Mouse (Mus musculus) stomach, embryonic 15.5 days (tissue): ENCODE data around the gene Hk1. TPM values are rescaled to one million over a fixed set of nuclear protein-coding genes. Genes with fewer than 3 reads are reported as not detected.

Experiments
- ATAC-seq: fragments of 200-750 bp; cut with Nextera tagmentation; 2 replicates; pipeline ENCODE4 v1.8.0; 2017; ENCODE audit warnings: low read depth, moderate number of reproducible peaks, moderate TSS enrichment; ENCODE audit not compliant: insufficient read depth, low FRiP score
- H3K27ac ChIP-seq: fragments of 300-500 bp; sonication (generic); 2 replicates; pipeline ENCODE4 v1.5.1; 2015; ENCODE audit warnings: mild to moderate bottlenecking, inconsistent platforms
- H3K27me3 ChIP-seq: fragments of 300-500 bp; sonication (generic); replicated peaks from 2 replicates; pipeline ENCODE4 v1.6.1; 2015; ENCODE audit warnings: inconsistent platforms
- H3K36me3 ChIP-seq: fragments of 300-500 bp; sonication (generic); 2 replicates; pipeline ENCODE4 v1.6.1; 2015; ENCODE audit warnings: inconsistent platforms
- H3K4me1 ChIP-seq: fragments of 300-500 bp; sonication (generic); 2 replicates; pipeline ENCODE4 v1.6.1; 2015; ENCODE audit warnings: inconsistent platforms
- H3K4me2 ChIP-seq: fragments of 300-500 bp; sonication (generic); 2 replicates; pipeline ENCODE4 v1.6.1; 2015; ENCODE audit warnings: mild to moderate bottlenecking, inconsistent platforms
- H3K4me3 ChIP-seq: fragments of 300-500 bp; sonication (generic); replicated peaks from 2 replicates; pipeline ENCODE4 v1.5.1; 2015; ENCODE audit warnings: inconsistent platforms
- H3K9ac ChIP-seq: fragments of 300-500 bp; sonication (generic); 2 replicates; pipeline ENCODE4 v1.6.1; 2015; ENCODE audit warnings: inconsistent platforms
- H3K9me3 ChIP-seq: fragments of 300-500 bp; sonication (generic); 2 replicates; pipeline ENCODE4 v1.6.1; 2016; ENCODE audit warnings: inconsistent platforms
- WGBS: fragments of 180-500 bp; shearing (Covaris S2); methylation state at CpG from one replicate; pipeline ENCODE4 v1.1.7; 2015; 5-methylcytosine and 5-hydroxymethylcytosine counted together
- polyA plus RNA-seq: library from polyadenylated mRNA; unstranded; fragments of >200 nt; fragmentation: Nextera tagmentation; extraction: Ambion mirVana; gene quantifications from 2 replicates; pipeline ENCODE4 v1.2.1, GENCODE M21; 2015

Gene Hk1
- 43.2 and 45.8 TPM in 2 replicates for polyA plus RNA-seq

DNA sequence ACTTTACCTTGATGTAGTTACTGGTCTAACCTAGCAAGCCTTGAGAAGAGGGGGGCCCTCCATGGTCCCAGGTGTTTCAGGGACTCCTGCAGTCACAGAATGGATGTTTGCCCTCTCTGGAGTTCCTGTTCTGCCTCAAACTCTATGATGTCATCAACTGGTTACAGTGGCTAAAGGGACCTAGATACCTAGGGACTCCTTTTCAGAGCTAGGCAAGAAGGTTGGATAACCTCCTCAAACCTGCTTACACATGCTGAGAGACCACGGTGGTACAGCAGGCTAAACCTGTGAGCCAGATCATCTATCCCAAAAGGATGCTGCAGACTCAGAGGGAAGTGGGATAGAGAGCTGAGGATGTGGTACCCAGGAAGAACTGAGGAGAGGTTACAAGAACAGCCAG is at the start of gene Hk1:
Hk1 (minus strand) TSS at position 101 of the 400 bp plus-strand sequence.
- no peaks in the 10 kb centered on the region for H3K36me3 ChIP-seq
- H3K27ac ChIP-seq: no peak within 1 kb of the TSS
- H3K9me3 ChIP-seq: no peaks in the 10 kb centered on the region
- no peak within 1 kb of the TSS for H3K4me3 ChIP-seq
- H3K4me2 ChIP-seq: no peak within 1 kb of the TSS
- WGBS: 76% methylated on average over 1 of the region's 1 CpGs
- no peaks in the 10 kb centered on the region for H3K4me1 ChIP-seq
- H3K27me3 ChIP-seq: no peaks in the 10 kb centered on the region
- no peak within 1 kb of the TSS for H3K9ac ChIP-seq
- no peak for ATAC-seq

GRCm38 (mm10) chr10:62425081-62425871 is 45.6 kb upstream of the Hk1 start:
- peak; percentile 54; the same call in 1 of the 2 replicates for ATAC-seq
- H3K9me3 ChIP-seq: no peaks in the 10 kb centered on the region
- H3K4me1 ChIP-seq: peaks cover 14% of the 10 kb centered on the region; the same call in 1 of the 2 replicates
- peak overlapping the region; percentile 49 for H3K27ac ChIP-seq
- WGBS: 29% methylated on average over 9 of the region's 9 CpGs
- peaks cover 23% of the 10 kb centered on the region for H3K36me3 ChIP-seq
- no peak overlapping the region for H3K4me3 ChIP-seq
- H3K4me2 ChIP-seq: no peak overlapping the region
- no peak overlapping the region for H3K9ac ChIP-seq
- no peaks in the 10 kb centered on the region for H3K27me3 ChIP-seq

GRCm38 (mm10) chr10:62422255-62422654 is 42.5 kb upstream of the Hk1 start, which contains the start of gene Hkdc1:
TSS of gene Hkdc1 (minus strand) at chr10:62422491.
- H3K9ac ChIP-seq: no peak within 1 kb of the TSS
- WGBS: 48% methylated on average over 15 of the region's 15 CpGs
- H3K36me3 ChIP-seq: no peaks in the 10 kb centered on the region
- H3K27me3 ChIP-seq: no peaks in the 10 kb centered on the region
- peak within 1 kb of the TSS; percentile 33; the same call in 1 of the 2 replicates for H3K4me2 ChIP-seq
- peak within 1 kb of the TSS; percentile 61 for H3K27ac ChIP-seq
- H3K9me3 ChIP-seq: no peaks in the 10 kb centered on the region
- H3K4me1 ChIP-seq: peaks cover 14% of the 10 kb centered on the region; the same call in 1 of the 2 replicates
- ATAC-seq: peak; percentile 56; the same call in 1 of the 2 replicates
- H3K4me3 ChIP-seq: peak within 1 kb of the TSS; percentile 14

GRCm38 (mm10) chr10:62421127-62421526 is 41.4 kb upstream of the Hk1 start:
- Histone ChIP-seq H3K9ac (no peak overlapping the region), H3K36me3 (no peaks in the 10 kb centered on the region), H3K9me3 (no peaks in the 10 kb centered on the region), H3K4me1 (peaks cover 14% of the 10 kb centered on the region; the same call in 1 of the 2 replicates), H3K27me3 (no peaks in the 10 kb centered on the region), H3K27ac (peak overlapping the region; percentile 61), H3K4me3 (0 out of 2 replicates have a peak overlapping the region, but pooled peaks have one; percentile 2), H3K4me2 (peak overlapping the region; percentile 33)
- no peak for ATAC-seq
- WGBS: 68% methylated on average over 3 of the region's 3 CpGs

- H3K36me3 ChIP-seq: no peaks in the 10 kb centered on the region
- no peaks in the 10 kb centered on the region for H3K9me3 ChIP-seq
- peak overlapping the region; percentile 61; the same call in 1 of the 2 replicates for H3K27ac ChIP-seq
- H3K4me3 ChIP-seq: 0 out of 2 replicates have a peak overlapping the region, but pooled peaks have one; percentile 2
- ATAC-seq: no peak
- no peaks in the 10 kb centered on the region for H3K27me3 ChIP-seq
- peak overlapping the region; percentile 33 for H3K4me2 ChIP-seq
- 50% methylated on average over 6 of the region's 6 CpGs for WGBS
- H3K4me1 ChIP-seq: peaks cover 9% of the 10 kb centered on the region; the same call in 1 of the 2 replicates
- H3K9ac ChIP-seq: no peak overlapping the region
Observed at GRCm38 (mm10) chr10:62420399-62420798, 40.7 kb upstream of the Hk1 start.

- 68% methylated on average over 5 of the region's 5 CpGs for WGBS
- Histone ChIP-seq H3K27ac (no peak overlapping the region), H3K36me3 (no peaks in the 10 kb centered on the region), H3K4me2 (no peak overlapping the region), H3K4me1 (peaks cover 4% of the 10 kb centered on the region; the same call in 1 of the 2 replicates), H3K4me3 (no peak overlapping the region), H3K9me3 (no peaks in the 10 kb centered on the region), H3K9ac (no peak overlapping the region), H3K27me3 (no peaks in the 10 kb centered on the region)
- no peak for ATAC-seq
Observed at GRCm38 (mm10) chr10:62419422-62419821, 39.7 kb upstream of the Hk1 start.

DNA sequence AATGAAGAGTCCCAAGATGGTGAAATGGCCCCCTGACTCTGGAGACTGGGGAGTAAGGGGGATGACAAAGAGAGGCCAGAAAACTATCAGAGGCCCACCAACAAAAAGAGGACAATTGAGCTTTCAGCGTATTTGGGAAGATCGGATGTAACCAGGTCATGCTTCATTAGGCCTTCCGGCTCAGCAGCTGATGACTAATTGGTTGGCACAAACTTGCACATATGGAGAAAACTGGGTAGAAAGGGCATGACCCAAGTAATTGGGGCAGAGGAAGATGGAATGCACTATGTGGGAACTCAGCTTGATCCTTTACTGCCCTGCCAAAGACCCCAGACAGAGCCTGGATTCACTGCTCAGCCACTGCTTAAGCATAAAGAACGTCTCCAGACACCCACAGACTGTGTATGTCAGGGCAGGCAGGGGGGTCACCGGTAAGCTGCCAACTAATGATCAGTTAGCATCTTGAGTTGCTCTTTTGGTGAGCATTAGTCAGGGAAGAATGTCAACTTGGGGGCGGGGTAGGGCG is 39.2 kb upstream of the Hk1 start:
- no peaks in the 10 kb centered on the region for H3K27me3 ChIP-seq
- H3K27ac ChIP-seq: no peak overlapping the region
- H3K4me1 ChIP-seq: 0 out of 2 replicates have a peak, but pooled peaks cover 2% of the 10 kb centered on the region
- H3K9me3 ChIP-seq: no peaks in the 10 kb centered on the region
- WGBS: 75% methylated on average over 7 of the region's 7 CpGs
- H3K4me2 ChIP-seq: no peak overlapping the region
- H3K36me3 ChIP-seq: no peaks in the 10 kb centered on the region
- ATAC-seq: no peak
- no peak overlapping the region for H3K9ac ChIP-seq
- no peak overlapping the region for H3K4me3 ChIP-seq

DNA sequence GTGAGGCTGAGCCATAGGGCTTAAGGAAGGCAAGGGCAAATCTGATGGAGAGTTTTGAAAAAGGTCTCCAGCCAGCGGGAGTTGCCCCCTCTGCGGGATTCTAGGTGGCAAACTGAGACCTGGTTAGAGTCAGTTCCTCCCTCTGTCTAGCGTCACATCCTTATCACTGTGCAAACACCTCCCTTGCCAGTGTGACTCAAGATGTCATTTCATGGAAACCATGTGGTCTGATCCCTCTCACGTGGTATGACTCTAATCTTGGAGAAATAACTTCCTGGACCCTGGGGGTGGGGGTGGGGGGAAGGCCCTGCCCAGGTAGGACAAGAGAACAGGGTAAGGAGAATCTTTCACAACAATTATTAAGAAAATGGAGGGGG is 33.9 kb upstream of the Hk1 start:
- Histone ChIP-seq H3K36me3 (no peaks in the 10 kb centered on the region), H3K27me3 (no peaks in the 10 kb centered on the region), H3K4me2 (peak overlapping the region; percentile 23), H3K9me3 (no peaks in the 10 kb centered on the region), H3K9ac (no peak overlapping the region), H3K4me3 (no peak overlapping the region), H3K27ac (peak overlapping the region; percentile 93), H3K4me1 (peaks cover 10% of the 10 kb centered on the region; the same call in 1 of the 2 replicates)
- 19% methylated on average over 4 of the region's 4 CpGs for WGBS
- ATAC-seq: peak; percentile 79

DNA sequence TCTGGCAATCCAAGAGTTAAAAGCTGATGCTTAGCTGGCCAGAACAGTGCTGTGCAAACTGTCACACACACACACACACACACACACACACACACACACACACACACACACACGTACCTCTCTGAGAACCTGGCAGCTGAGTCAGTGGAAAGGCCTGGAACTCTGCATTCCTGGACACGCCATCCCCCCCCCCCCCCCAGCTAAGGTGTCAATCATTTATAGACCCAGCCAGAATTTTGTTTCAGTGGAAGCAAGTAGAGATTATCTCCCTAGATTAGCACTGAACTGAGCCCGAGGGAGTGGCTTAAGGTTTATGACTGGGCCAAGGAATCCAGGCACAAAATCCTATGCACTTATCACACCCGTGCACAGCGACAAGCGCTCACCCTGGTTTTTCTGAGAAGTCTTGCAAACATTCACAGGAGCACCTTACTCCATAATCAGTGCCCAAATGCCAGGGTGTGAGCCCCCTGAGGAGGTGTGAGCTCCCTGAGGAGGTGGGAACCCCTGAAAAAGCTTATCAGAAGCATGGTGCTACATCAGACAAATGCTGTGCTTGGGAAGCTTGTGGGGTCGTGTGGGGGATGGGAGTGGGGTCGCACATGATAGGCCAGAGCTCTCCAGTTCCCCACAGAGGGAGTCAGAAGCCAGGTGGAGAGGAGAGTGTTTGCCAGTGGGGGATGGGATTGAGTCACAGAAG is 33.3 kb upstream of the Hk1 start:
- H3K36me3 ChIP-seq: no peaks in the 10 kb centered on the region
- H3K27ac ChIP-seq: peak overlapping the region; percentile 93
- H3K9me3 ChIP-seq: no peaks in the 10 kb centered on the region
- H3K4me1 ChIP-seq: peaks cover 10% of the 10 kb centered on the region; the same call in 1 of the 2 replicates
- no peak overlapping the region for H3K4me3 ChIP-seq
- peak; percentile 77 for ATAC-seq
- H3K27me3 ChIP-seq: no peaks in the 10 kb centered on the region
- H3K9ac ChIP-seq: no peak overlapping the region
- H3K4me2 ChIP-seq: peak overlapping the region; percentile 23
- 5% methylated on average over 8 of the region's 8 CpGs for WGBS

DNA sequence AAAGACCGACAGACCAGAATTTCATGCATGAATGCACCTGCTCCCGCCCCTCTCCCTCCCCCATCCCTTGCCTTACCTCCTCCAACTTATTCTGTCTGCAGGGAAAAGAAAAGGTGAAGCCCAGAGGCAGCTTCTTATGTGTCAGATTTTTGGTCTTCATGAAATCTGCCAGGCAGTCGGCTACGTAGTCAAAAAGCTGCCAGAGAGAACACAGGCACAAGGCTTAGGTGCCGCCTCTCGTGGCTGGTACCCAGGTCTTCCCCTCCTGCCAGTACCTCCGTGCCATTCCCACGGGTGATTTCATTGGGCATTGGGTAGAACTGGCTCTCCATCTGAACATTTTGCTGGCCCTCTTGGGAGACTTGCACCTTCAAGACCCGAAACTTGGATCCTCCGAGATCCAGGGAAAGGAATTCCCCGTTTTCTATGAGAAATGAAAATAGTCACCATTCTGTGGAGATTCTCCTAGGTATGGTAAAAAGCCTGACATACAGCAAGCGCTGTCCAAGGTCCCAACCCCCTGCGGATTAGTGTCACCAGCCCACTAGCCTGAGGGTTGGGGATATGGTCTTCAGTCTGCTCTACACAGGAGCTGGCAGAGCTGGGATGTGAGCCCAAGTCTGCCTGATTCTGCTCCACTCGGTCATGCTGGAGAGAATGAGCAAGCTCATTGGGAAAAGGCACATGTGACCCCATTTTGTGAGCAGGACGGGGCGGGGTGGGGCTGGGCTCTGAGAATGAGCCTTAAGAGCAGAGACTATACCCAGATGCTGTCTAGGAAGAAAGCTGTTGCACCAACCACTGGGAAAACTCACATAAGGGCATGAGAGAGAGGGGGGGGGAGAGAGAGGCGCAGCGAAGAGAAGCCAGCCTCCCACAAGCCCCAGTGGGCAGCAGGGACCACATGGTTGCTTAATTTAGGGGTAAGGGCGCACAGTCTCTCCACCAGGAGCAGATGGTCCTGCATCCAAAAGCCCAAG is 32.0 kb upstream of the Hk1 start:
- Histone ChIP-seq H3K4me3 (no peak overlapping the region), H3K36me3 (no peaks in the 10 kb centered on the region), H3K4me1 (peaks cover 10% of the 10 kb centered on the region; the same call in 1 of the 2 replicates), H3K27ac (peak overlapping the region; percentile 54; the same call in 1 of the 2 replicates), H3K9me3 (no peaks in the 10 kb centered on the region), H3K9ac (no peak overlapping the region), H3K4me2 (no peak overlapping the region), H3K27me3 (no peaks in the 10 kb centered on the region)
- 70% methylated on average over 19 of the region's 19 CpGs for WGBS
- no peak for ATAC-seq

GRCm38 (mm10) chr10:62410943-62411342 is 31.2 kb upstream of the Hk1 start:
- ATAC-seq: no peak
- H3K4me1 ChIP-seq: peaks cover 10% of the 10 kb centered on the region; the same call in 1 of the 2 replicates
- H3K27me3 ChIP-seq: no peaks in the 10 kb centered on the region
- no peak overlapping the region for H3K4me2 ChIP-seq
- 6% methylated on average over 5 of the region's 5 CpGs for WGBS
- no peak overlapping the region for H3K4me3 ChIP-seq
- H3K27ac ChIP-seq: no peak overlapping the region
- no peak overlapping the region for H3K9ac ChIP-seq
- H3K36me3 ChIP-seq: no peaks in the 10 kb centered on the region
- no peaks in the 10 kb centered on the region for H3K9me3 ChIP-seq
